11 mouse cellular contexts compared by ENCODE assay signal in the genomic region with DNA sequence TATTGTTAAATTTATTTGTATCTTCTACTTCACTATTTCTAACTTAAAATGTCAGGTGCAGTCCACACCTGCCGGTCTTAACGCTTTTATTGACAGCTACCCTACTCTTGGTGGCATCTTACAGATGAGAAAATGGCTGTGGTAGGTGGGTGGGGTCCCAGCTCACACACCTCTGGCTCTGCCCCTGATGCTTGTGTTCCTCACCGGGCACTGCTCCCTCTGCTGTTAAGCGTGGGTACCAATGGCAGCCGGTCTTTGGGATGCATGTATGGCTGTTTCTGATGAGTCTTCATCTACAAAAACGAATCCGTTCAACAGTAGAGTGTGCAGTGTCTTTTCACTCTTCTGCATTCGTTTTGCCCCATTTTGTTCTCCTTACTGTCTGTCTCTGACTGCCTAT. TPM values are rescaled to one million over a fixed set of nuclear protein-coding genes. Genes with fewer than 3 reads are reported as not detected.
DNase-seq lines count a peak whose midpoint lies in the region; ATAC-seq lines count a peak whose summit lies in the region.
"Had no signal": no experiment of that assay in that cellular context is flagged by ENCODE, and none has a peak within 500 bp of the region (broad histone marks: within the 10 kb centered on the region; RNA-seq: fewer than 3 reads in every experiment).

No protein-coding gene starts in this region.

- H3K4me2 ChIP-seq in heart, embryonic 13.5 days, result no peak overlapping the region
- H3K4me2 ChIP-seq: limb, embryonic 13.5 days; neural tube, embryonic 15.5 days had no signal

- H3K9me3 ChIP-seq in heart, embryonic 13.5 days, result no peaks in the 10 kb centered on the region
- H3K9me3 ChIP-seq: limb, embryonic 13.5 days; neural tube, embryonic 15.5 days had no signal

- 0 out of 2 replicates have a peak, but pooled peaks cover 7% of the 10 kb centered on the region for H3K27me3 ChIP-seq in heart, embryonic 13.5 days (replicated peaks)
- H3K27me3 ChIP-seq: limb, embryonic 13.5 days; neural tube, embryonic 15.5 days had no signal

- no peak overlapping the region for H3K4me3 ChIP-seq in heart, embryonic 13.5 days
- H3K4me3 ChIP-seq: limb, embryonic 13.5 days; neural tube, embryonic 15.5 days had no signal

- H3K27ac ChIP-seq in heart, embryonic 13.5 days (replicated peaks), result 0 out of 2 replicates have a peak overlapping the region, but pooled peaks have one; percentile 12
- H3K27ac ChIP-seq: limb, embryonic 13.5 days; neural tube, embryonic 15.5 days had no signal

- WGBS in heart, embryonic 13.5 days, result 54% methylated on average over 8 of the region's 8 CpGs

- no peak for ATAC-seq in heart, embryonic 13.5 days (ENCODE audit: extremely low read depth, insufficient number of reproducible peaks, low FRiP score, low TSS enrichment)
- no peak for ATAC-seq in granulocyte monocyte progenitor cell, adult 5-6 weeks (replicated peaks; ENCODE audit: poor library complexity, severe bottlenecking)

- no peak for DNase-seq in heart, postnatal 25 days (ENCODE audit: low spot score)
- peak; percentile 31 for DNase-seq in right cerebral cortex, postnatal 14 days
- DNase-seq in right cerebral cortex, adult 2 months (ENCODE audit: low spot score in 2 of 2), result no peak
- peak; percentile 36 for DNase-seq in embryo, embryonic 11 days
- peak; percentile 5 for DNase-seq in thymus, postnatal 25 days
- no peak for DNase-seq in layer of hippocampus, postnatal 14 days (ENCODE audit: low spot score in 2 of 2)

- H3K9ac ChIP-seq in heart, embryonic 13.5 days, result no peak overlapping the region
- H3K9ac ChIP-seq: limb, embryonic 13.5 days; neural tube, embryonic 15.5 days had no signal

- peaks cover 87% of the 10 kb centered on the region for H3K4me1 ChIP-seq in heart, embryonic 13.5 days
- H3K4me1 ChIP-seq: limb, embryonic 13.5 days; neural tube, embryonic 15.5 days had no signal

- peaks cover 67% of the 10 kb centered on the region for H3K36me3 ChIP-seq in heart, embryonic 13.5 days

- intact Hi-C loops in heart, postnatal 25 days (cut with DNase I), result no loop called here

RNA-seq across cellular contexts. Expression of gene Cacna1c, which starts 9.6 kb away (rescaled TPM):
- polyA plus RNA-seq in heart, embryonic 13.5 days (2015; fragmentation: Nextera tagmentation; extraction: Ambion mirVana), result 41.8 and 43.3 TPM in 2 replicates
- total RNA-seq in heart, postnatal 25 days (2021), result 100 to 1,000 TPM; 182 to 191 TPM
- not detected in 2 replicates for total RNA-seq in granulocyte monocyte progenitor cell, adult 5-6 weeks (2014; fragmentation: Nextera tagmentation)
- total RNA-seq in granulocyte monocyte progenitor cell, adult 5-6 weeks (2017), result not detected in 2 replicates
- total RNA-seq in layer of hippocampus, postnatal 14 days (2021), result 10 to 100 TPM; 79.1 to 85.4 TPM

RNA-seq across cellular contexts. Expression of gene Dcp1b, which starts 11.6 kb away (rescaled TPM):
- 6.0 and 6.3 TPM in 2 replicates for polyA plus RNA-seq in heart, embryonic 13.5 days (2015; fragmentation: Nextera tagmentation; extraction: Ambion mirVana)
- 1 to 10 TPM; 2.6 to 3.3 TPM for total RNA-seq in heart, postnatal 25 days (2021)
- total RNA-seq in granulocyte monocyte progenitor cell, adult 5-6 weeks (2014; fragmentation: Nextera tagmentation), result 12.2 and 12.8 TPM in 2 replicates
- total RNA-seq in granulocyte monocyte progenitor cell, adult 5-6 weeks (2017), result 8.6 and 10.3 TPM in 2 replicates
- total RNA-seq in layer of hippocampus, postnatal 14 days (2021), result 10 to 100 TPM; 16.0 to 17.3 TPM

RNA-seq across cellular contexts. Expression of gene Cacna2d4, which starts 49.7 kb away (rescaled TPM):
- polyA plus RNA-seq in heart, embryonic 13.5 days (2015; fragmentation: Nextera tagmentation; extraction: Ambion mirVana), result not detected in 2 replicates
- total RNA-seq in heart, postnatal 25 days (2021), result not detected
- total RNA-seq in granulocyte monocyte progenitor cell, adult 5-6 weeks (2014; fragmentation: Nextera tagmentation), result 0.19 TPM in 1 of 2 replicates, not detected in the other
- 0.10 and 0.13 TPM in 2 replicates for total RNA-seq in granulocyte monocyte progenitor cell, adult 5-6 weeks (2017)
- total RNA-seq in layer of hippocampus, postnatal 14 days (2021), result 1 to 10 TPM in 1 of 2 experiments, under 1 TPM in 1; 0.90 to 1.5 TPM
- polyA plus RNA-seq: heart, embryonic 14.5 days; limb, embryonic 13.5 days had no signal

Comparison
In these comparisons a context has a peak if more than half of its experiments do, and no peak if none do; other contexts are left out.
1. DNase-seq: peak in right cerebral cortex, postnatal 14 days (single experiment), embryo, embryonic 11 days (single experiment) and thymus, postnatal 25 days (single experiment); none in heart, postnatal 25 days (single experiment), right cerebral cortex, adult 2 months (0 of 2) and layer of hippocampus, postnatal 14 days (0 of 2).
2. RNA of gene Cacna1c, which starts 9.6 kb away (total RNA-seq): 182 to 191 TPM in heart, postnatal 25 days and 79.1 to 85.4 TPM in layer of hippocampus, postnatal 14 days; not detected in granulocyte monocyte progenitor cell, adult 5-6 weeks; every median in the first group is over 10 times any median in the second.